Mouse (Mus musculus) left cerebral cortex, adult 11 months (tissue): ENCODE data around the gene Megf6.

Experiments
- DNase-seq: peaks from one replicate; pipeline ENCODE4 v3.0.0; 2022; ENCODE audit warnings: low spot score

The Megf6 gene

DNA sequence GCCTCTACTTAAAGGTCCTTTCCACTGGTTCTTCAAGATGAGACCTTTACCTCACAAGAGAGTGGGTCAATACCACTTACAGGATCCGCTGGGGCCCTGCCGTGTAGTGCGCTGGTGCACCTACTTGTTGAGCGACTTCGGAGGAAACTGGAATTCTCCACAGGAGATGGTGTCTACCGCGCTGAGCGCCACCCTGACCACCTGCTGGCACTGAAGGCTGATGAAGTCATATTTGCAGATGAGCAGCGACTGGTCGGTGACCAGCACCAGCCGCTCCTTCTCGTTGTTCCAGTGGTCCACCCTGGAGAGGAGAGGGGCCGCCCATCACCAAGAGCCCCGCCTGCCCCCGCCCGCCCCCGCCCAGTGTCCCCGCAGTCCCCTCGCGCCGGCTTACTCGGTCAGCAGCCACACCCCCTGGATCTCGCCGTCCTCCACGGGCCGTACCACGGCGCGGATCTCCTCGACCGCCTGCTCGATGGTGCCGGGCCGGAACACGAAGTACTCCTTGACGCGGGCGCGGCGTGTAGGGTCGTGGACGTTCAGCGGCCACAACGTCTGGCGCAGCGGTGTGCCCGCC, 10.5 kb upstream of the Megf6 start:
- no peak for DNase-seq

DNA sequence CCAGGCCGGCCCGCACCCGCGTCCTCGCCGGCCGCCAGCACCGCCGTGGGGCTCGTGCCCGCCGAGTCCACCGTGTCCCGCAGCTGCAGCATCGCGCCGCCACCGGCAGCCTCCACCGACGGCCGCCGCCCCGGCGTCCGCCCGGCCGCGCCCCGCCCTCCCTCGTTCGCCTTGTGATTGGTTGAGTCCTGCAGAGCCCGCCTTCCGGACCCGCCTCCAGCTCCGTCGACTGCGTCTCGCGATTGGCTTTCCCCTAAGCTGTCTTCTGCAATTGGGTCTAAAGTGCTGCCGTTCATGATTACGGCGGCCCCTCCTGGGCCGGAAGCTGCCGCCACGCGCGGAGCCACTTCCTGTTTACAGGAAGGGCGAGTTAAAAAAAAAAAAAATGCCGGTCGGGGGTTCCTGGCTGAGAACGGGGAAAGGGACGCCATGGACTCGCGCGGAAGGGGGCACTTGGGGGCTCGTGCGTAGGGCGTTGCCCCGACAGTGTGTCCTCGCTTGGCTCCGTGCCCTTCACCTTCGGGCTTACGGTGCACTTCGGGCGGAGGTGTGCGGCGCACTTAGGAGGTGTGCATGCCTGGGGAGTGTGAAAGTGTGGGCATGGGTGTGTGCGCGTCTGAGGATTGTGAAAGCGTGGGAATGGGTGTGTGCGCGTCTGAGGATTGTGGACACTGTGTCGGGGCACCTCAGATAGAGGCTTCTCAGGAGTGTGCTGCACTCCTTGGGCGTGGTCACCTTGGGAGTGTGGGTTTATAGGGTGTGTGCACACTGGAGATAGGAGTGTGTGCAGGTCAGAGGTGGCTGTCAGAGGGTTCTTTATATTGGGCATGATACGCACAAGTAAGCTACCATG, 9.8 kb upstream of the Megf6 start, which contains the start of gene Tprgl:
Gene Tprgl (minus strand): TSS at position 129 of the 853 bp plus-strand sequence.
- peak; percentile 94 for DNase-seq

DNA sequence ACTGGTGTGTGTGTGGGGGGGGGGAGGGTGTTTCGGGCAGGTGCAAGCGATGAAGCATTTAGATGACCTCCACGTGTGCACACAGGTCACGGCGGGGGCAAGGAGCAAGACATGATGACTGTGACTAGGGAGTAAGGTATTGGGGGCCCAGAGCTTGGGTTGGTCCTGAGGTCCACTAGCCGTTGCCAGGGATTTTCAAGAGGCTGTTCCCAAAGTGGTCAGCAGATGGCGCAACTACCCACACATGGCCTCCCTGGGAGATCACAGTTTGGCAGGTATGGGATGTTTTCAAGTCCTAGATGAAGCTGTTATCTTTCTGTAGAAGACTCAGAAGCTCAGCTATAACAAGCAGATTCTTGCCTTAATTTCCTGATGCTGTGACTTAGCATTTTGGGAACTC, 7.2 kb upstream of the Megf6 start:
- no peak for DNase-seq

DNA sequence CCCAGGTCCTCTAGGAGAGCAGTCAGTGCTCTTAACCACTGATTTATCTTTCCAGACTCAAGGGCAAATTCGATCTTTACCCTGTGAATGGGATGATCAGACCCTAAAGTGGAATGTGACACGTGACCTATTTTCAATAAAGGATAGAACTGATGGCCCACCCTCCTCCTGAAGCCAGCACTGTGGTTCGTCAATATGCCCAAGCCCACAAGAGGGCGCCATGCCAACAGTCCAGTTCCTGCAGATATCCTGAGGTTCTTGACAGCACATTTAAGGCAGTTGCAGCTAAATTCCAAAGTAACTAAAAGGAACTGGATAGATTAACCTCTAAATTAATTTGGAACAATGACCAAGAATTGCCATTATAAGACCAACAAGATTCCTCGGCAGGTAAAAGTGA, 3.5 kb upstream of the Megf6 start:
- no peak for DNase-seq

DNA sequence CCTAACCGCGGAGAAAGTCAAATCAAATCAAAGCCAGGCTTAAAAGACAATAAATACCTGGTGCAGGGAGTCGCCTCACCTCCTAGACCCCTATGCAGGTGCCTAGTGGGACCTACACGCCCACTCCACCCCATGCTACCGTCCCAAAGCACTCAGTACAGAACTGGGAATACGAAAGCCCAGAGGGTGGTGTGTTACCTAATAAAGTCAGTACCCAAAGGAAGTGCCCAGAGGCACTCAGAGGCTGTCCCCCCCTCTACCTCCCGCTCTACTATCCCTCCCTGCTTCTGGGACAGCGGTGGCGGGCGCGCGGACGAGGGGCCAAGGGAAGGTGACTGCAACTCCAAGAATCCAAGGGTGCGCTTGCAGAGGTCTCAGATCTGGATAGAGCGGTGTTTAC, 509 bp upstream of the Megf6 start:
- DNase-seq = no peak

DNA sequence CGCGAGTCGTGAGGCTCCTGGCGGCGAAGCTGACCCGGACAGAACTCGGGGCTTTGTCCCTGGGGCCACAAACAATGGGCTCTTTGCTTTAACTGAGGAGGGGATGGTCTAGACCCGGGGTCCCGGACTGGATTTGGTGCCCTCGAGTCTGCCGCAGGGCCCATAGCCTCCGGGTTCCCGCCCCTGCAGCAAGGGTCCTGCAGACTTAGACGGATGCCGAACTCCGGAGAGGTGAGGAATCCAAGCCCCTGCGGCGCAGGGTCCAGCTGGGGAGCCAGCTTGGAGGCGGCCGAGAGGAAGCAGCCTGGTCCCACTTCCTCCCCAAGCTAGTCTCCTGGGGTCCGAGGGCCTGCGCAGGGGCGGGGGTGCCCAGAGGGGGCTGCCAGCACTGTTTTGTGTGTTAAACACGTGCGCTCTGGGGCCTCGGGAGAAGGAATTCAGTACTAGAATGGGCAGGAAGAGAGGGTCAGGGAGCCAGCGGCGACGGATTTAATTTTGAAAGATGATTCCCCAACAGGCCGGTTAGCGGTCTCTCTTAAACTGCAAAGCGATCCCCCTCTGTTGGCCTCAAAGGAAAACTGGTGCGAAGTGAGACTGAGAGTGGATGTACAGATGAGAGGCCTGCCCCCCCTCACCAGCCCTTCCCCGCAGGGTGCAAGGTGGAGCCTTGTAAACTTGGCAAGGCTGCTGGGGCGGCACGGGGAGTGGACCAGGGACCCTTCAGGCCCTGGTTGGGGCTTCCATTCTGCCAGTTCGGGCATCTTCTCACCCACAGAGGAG, 811 bp downstream of the Megf6 start:
- DNase-seq = no peak

DNA sequence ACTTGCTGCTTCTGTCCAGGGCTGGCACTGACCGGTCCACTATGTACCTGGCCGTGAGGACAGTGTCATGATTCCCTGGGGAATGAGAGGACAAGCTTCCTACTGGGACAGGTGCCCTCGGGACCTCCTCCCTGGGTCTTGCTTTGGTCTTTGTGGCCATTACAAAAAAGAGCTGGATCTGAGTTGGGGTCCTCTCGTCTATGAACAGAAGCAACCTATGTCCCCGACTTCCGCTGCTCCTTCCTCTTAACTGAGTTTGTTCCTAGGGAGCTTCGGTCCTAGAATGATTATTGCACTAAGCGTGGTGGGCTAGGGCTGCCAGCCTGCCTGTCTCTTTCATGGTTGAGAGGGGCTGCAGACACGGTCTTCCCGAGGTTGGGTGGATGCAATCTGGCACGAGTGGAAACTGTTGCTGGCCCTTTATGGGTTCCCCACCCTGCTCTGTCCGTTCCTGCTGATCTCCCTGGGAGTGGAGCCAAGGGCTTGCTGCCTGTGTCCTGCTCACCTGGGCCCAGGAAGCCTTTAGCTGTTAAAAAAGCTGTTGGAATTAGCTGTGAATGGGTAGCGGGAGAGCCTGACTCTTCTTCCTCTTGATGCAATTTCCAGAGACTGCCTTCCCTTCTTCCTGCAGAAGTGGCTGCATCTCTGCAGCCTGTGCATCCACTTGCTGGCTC, 1.5 kb downstream of the Megf6 start:
- DNase-seq = no peak

DNA sequence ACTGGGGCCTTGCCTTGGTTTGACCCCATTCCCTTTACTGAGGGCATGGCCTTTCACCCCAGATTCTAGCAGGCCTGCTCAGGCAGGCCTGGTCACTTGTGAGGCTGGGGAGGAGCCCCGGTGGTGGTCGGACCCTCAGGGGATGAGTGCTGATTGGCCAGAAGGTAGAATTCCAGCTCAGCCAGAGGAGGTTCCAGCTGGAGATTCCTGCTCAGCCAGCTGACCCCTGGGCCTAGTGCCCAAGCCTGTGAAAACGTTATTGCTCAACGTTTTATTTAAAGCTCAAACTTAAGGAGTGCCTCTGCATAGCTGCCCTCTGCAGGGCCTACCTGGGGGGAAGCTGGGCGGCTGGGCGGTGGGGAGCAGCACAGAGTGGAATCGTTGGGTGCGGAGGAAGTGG, 6.7 kb downstream of the Megf6 start:
- no peak for DNase-seq

DNA sequence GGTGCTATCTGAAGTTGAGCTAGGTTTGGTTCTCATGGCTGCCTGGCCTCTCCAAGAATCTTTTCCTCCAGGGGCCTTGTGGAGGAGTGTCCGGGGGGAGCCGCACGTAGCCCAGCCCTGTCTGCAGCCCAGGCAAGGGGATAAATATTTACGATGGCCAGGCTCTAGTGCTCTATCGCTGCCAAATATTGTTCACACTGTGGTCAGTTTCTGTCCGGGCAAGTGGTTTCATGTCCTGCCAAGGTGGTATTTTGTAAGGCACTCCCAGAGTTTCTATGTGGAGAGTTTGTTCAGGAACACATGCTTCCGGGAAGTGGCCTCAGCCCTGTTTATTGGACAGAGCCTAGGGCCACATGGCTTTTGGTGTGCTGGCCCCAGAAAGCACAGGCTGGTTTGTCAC, 10.5 kb downstream of the Megf6 start:
- DNase-seq = no peak

DNA sequence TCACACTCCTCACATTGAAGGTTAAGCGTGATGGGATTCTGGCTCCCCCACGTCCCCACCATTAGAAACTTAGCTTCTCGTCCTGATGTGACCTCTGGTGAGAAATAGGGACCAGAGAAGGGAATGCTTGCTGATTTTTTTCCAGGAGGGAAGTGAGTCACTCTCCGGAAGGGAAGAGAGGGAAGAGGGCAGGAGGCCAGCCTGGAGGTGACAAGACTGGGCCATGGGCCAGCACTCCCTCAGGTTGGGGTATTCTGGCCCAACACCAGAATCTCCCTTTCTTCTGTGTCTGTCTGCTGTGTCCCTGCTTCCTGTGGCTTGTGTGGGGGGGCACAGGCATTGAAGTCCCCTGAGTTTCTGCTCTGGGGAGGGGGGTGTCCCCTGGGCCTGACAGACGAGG, 13.0 kb downstream of the Megf6 start:
- no peak for DNase-seq

DNA sequence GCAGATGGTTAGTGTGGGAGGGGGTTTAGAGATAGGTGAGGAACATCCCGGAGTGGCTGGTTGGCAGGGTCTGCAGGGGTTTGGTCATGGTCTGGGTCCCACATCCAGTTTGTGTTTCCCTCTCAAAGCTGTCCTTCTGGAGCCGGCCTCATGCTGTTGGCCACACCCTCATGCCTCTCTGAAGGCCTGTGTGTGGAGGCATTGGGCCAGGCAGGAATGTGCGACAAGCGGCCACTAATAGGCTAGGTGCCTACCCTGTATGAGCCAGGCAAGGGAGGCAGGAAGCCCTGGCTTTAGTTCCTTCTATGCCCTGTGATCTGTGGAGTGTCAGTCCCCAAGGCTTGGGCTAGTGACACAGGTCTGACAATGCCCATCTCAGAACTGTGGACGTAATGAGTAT, 14.5 kb downstream of the Megf6 start:
- no peak for DNase-seq

DNA sequence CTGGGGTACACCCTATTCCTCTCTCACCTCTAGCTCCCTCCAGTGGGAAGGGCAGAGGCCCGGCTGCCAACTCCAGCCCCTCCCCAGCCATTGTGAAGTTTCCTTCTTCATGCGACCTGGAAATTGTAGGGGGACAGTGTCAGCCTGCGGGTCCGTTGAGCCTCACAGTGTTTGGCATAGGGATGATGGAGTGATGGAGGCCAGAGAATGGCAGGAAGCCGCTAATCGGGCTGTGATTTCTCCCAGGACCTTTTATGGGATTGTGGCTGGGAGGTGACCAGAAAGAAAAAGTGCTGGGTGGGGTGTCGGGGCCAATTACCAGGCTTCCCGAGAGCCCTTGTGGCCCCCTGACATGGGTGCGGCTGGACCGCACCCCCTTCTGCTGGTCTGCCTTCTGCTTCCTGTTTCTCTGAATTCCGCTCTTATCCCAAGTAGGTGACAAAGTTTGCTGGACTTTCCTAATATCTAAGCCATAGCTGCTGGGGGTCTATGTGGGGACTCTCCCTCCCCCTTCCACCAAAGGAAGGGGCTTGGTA, 15.5 kb downstream of the Megf6 start:
- no peak for DNase-seq

DNA sequence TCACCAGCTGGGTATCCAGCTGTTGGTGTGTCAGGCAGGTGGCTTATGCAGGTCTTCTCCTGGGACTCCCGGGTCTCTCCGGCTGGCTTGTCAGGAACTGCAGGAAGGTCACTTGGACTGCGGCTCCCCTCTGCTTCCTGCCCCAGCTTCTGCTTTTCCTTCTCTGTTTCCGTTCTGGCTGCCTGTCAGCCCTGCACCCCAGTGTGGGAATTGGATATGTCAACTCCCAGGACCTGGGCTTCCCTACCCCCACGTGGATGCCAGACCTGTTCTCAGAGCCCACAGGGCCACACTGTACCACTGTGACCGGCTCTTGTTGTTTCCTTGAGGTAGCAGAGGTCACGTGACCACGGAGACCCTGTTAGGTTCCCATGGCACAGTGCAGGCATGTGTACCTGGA, 18.4 kb downstream of the Megf6 start:
- DNase-seq = no peak

DNA sequence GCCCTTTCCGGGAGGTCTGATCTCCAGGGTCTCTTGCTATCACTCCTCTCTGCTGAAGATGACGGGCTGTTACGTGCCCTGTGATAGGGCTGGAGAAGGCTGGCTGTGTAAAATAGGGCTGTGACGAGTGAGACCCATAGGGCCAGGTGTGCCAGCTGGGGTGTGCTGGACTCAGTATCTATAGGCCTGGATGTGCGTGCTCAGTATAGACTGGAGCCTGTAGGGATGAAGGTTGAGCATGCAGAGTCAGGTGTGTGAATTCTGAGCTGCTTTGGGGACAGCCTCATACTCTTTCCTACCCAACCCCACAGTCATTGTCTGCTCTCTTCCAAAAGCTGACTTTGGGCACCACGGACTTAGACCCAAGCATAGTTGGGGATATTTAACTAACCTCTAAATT, 27.4 kb downstream of the Megf6 start:
- DNase-seq = no peak

DNA sequence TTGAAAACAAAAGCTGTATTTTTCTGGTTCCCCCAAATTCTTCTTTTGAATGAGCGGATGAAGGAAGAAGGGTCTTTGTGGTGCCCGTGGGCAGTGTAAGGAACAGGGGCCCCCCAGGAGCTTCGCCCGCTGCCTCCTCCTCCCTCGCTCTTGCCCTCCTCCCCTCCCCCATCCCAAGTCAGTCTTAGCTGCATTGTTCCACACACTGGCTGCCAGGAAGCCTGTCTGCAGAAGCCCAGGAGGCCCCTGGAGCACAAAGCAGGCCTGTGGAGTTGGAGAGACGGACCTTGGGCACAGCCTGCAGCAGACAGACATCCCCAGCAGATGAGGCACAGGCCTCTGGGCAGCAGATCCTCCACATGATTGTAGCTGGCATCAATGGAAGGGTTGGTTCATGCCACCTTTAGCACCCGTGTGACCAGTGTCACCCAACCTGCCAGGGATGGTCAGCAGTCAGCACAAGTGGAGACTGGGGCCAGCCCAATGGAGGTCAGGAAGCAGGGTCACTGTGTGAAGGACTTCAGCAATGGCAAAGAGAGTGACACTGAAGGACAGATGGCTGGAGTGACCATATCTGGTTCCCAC, 27.9 kb downstream of the Megf6 start:
- DNase-seq = no peak

DNA sequence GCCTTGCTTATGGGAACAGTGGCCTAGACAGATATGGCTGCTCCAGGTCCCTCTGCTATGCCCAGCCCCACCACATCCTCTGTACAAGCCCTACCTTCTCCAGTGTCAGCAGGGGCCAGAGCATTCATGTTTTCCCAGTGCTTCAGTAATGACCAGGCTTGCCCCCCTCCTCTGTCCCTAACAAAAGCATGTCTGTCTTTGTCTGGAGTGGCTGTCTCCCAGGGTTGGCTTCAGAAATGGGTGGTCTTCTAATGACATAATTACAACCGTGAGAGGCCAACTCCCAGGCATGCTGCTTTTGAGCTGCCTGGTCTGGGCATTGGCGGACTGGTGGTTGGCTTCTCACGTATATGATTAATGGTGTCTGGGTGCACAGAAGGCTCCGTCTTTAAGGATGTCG, 31.0 kb downstream of the Megf6 start:
- no peak for DNase-seq

DNA sequence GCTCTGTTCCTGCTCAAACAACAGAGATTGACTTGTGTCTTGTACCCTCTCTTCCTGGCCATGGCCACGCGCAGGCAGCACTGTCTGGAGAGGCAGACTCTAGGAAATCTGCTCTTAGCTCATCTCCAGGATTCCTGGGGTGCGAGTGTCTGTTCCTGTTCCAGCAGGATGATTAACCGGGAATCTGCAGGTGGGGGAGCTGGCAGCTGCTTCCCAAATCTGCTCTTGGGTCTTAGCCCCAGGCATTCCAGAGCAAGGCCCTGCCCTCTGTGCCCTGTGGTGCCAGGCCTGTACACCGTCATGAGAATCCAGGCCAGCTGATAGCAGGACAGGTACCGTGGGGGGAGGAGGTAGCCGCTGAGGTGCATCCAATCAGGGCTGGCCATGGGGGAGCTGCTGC, 34.0 kb downstream of the Megf6 start:
- DNase-seq = no peak

DNA sequence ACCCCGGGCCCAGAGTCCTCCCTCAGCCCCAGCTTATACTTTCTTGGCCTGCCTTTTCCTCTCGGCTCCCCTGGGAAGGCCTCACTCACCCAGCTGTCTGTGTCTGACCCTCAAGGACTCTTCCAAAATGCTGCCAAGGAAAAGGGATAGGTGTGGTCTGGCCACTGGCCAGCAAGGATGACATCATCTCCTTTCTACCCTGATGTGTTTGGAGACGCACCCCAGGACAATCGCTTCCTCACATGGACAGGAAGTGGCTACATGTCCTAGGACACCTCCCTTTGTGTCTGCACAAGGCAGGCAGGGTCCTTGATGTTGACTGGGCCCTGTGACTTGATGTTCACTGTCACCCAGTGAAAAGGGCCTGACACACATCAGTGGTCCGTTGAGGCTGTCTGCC, 34.9 kb downstream of the Megf6 start:
- DNase-seq = no peak

DNA sequence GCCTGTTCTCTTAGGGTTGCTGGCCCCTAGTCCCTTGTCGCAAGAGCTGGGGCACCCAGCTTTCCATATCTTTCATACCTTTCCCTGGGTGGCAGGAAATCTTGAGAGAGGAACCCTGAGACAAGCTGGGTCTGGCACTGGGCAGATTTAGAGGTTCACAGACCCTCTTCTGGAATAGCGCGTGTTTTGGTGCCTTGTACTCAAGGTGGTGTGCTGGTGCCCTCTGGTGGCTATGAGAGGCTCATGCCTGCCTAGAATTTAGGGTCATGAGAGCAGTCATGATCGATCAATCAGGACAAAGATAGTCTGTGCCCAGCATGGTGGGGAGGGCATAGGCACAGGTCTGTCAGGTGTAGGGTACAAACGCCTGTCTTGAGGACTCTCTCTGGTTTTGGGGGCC, 36.7 kb downstream of the Megf6 start:
- DNase-seq = peak; percentile 40

DNA sequence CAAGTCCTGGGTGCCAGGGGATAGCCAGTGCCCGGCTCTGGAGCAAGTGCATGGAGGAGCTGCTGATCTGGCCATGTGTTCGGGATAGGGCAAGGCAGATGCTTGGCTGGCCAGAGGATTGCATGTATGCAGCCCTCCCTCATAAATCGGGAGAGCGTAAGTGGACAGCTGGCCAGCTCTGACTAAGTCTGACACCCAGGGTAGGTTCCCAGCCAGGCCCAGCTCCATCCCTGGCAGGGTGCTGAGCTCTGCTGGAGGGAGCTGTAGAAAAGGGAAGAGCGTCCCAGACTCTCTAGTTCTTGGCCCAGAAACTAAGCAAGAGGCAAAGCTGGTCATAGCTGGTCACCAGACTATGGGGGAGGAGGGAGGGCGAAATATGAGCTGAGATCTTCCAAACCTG, 38.5 kb downstream of the Megf6 start:
- DNase-seq = no peak

DNA sequence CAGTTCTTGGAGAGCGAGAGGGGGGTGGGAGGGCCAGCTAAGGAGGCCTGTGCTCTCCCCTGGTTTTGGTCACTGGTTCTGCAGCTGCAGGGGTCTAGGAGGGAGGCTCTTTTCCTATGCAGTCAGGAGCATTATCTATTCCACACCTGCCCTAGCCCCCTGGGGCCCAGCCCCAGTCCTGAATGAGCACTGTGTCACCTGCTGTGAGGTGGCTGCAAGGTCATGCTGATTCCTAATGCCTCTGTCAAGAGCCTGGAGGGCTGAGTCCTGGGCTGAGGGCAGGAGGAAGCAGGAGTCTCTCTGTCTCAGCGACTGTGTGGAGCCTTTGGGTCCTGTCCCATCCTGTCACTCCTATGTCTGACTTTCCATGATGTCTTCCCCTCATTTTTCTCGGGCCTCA, 39.3 kb downstream of the Megf6 start:
- DNase-seq = no peak

DNA sequence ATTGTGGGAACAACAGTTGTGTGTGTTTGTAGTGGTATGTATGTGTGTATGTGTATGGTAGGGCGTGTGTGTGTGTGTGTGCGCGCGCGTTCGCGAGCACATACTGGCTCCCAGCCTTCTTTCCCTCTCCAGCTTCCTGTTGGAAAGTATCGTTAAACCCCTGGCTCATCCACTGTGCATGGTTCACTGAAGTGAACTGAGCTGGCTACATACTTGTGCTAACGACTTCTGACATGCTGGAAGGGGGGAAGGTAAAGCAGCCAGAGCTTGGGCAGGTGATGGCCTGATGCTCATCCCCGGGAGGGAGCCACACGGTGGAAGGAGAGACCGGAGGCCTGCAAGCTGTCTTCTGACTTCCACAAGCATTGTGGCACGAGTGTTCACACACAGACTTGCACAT, 40.9 kb downstream of the Megf6 start:
- no peak for DNase-seq
